Mouse (Mus musculus): ENCODE data around the gene Doc2g. TPM values are rescaled to one million over a fixed set of nuclear protein-coding genes. Genes with fewer than 3 reads are reported as not detected.
"Not testable (repeated sequence)": the region's sequence is repeated elsewhere in the genome, so short reads cannot be mapped to it uniquely, and the experiment has no call there.

Gene Doc2g
- total RNA-seq (2021), result 1 to 10 TPM in 1 of 2 experiments, under 1 TPM in 1; 0.66 to 1.2 TPM
- long read RNA-seq, experiment 1, partial matches to known transcripts, result 0 of 2 reads
- long read RNA-seq, experiment 1, other reads (novel, unspliced or antisense), result 2 of 2 reads
- long read RNA-seq, experiment 2, partial matches to known transcripts, result 0 of 5 reads
- long read RNA-seq, experiment 2, other reads (novel, unspliced or antisense), result 5 of 5 reads

DNA sequence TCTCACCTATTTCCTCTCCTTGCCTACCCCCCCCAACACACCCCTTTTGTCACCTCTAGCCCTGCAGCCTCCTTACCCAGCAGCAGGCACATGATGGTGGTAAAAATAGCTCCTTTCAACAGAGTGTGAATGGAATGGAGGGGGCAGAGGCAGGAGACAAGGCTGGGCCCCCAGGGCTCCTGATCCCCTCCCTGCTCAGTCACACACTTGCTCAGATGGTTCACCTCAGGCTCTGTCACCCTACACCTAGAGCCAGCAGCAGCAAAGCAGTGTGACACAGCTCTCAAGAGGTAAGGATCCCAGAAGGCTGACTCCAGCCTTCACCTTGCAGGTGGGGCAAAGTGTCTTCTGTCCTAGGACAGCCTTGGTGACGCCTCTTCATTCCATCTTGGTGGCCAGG lies at the start of gene Doc2g:
TSS of gene Doc2g (plus strand) at position 202 of the 400 bp plus-strand sequence.
- no peak for DNase-seq

DNA sequence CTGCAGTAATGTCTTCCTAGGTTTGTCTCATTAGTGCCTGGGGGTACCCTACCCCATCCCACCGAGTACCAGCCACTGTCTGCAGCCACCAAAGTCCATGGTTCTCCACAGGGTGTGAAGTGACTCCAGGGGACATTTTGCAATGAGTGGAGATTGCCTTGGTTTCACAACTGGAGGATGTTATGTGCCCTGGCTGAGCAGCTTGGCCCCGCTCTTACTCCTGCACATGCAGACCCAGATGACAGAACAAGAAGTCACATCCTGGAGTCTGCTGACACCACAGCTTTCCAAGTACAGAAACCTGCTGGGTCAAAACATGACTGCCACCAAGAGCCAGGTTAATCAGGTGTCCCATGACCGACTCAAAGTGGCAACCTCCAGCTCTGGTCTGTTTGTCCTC lies 48.1 kb upstream of the Doc2g start:
- DNase-seq, result no peak

DNA sequence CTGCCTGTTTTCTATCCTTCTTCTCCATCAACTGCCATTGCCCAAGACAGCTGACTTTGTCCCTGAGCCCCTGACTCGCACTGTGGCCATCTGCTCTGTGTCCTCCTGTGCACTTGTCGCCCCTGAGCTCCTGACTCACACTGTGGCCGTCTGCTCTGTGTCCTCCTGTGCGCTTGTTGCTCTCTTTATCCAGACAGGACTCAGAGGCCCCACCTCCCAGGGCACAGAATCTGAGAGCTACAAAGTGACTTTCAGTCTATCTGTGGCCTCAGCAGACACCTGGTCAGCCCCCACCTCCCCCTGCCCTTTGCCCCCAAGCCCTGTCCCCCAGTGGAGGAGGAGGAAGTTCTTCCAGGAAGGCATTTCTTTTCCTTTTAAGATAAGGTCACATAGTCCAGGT lies 47.3 kb upstream of the Doc2g start:
- no peak for DNase-seq

DNA sequence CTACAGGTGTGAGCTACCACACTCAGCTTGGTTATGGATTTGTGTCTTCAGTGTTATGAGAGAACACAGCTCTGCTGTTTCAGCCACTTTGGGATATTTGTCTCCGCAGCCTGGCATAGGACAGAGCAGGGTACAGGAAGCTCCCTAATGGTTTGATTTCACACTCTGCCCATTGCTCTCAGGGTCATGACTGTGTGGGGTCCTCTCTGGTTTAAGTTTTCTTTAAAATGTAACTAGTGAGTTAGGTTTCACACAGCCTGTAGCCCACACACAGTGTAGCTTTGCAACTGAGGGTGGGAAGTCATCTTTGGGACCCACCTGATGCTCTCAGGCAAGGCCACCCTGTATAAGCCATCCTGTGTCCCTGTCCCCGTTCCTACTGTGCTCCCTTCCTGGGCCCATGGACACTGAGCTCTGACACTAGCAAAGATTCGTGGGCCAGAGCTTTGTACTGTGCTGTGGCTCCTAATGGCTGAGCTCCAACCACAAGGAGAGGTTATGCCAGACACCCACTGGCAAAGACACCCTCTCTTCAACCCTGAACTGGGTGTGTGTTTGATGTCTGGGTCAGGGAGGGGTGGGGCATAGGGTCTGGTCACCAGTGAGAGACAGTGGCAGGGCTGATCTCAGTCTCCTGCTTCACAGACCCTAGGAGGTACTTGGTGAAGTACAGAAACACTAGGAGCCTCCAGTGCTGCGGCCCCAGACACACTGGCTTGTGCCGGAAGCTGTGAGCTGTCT lies 45.6 kb upstream of the Doc2g start:
- not testable (repeated sequence) for DNase-seq

DNA sequence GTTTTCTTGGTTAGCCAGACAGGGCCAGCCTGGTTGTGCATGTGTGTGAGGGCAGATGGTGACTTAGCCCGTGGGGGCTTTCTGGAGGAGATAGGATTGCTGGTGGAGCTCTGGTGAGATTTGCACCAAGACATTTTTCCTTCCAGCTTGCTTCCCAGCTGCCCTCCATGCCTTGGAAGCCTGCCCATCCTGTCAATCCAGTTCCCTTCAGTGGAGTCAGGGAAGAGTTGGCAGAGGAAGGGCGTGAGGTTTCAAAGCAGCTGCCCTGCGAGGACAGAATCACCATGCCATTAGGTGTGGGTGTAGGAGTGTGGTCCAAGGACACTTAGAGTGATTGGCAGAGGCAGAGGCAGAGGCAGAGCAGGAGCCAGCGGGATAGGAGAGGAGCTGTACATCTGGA lies 44.6 kb upstream of the Doc2g start, which contains the start of gene Aldh3b3:
TSS of gene Aldh3b3 (plus strand) at position 176 of the 400 bp plus-strand sequence.
- no peak for DNase-seq

DNA sequence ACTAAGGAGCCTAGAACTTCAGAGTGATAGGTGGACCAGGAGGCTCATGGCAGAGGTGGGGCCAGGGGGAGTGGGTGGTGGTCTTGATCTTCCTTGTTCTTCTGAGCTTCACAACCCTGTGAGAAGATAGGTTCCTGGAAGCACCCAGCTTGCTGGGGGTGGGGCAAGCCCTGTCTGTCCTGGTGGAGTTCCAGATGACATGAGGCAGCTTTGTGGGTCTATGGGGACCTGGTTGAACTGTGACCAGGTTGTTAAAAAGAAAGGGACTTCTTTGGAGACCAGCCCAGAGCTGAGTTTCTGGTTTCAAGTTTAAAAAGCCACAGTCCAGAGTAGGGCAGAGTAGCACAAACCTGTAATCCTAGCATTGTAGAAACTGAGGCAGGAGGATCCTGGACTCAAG lies 44.1 kb upstream of the Doc2g start:
- DNase-seq, result no peak

DNA sequence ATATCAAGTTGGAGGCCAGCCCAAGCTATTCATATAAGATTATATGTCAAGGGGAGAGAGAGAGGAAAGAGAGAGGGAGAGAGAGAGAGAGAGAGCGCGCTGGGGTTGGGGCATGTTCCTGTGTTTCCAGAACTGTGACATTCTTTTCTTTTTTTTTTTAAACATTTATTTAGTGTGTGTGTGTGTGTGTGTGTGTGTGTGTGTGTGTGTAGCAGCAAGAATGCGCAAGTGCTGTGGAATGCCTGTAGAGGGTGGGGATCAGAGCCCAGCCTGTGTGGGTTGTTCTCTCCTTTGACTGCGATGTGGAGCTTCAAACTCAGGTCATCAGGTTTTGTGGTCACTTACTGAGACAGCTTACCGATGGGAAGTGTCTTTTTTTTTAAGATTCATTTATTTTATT lies 42.9 kb upstream of the Doc2g start:
- no peak for DNase-seq

DNA sequence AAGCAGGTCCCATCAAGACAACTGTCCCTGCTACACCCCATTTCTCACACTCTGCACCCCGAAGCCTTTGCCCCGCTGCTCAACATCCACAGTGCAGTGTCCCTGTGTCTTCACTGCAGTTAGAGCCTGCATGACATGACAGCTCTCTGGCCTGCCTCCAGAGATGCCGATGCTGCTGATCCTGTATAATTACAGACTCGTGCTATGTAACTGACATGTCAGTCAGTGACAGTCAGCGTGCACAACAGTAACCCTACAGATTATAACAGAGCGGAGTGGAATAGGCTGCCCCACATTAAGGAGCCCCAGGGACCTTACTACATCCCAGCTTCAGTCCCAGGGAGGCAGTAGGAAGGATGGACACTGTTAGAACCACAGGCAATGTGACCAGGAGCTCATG lies 41.3 kb upstream of the Doc2g start:
- DNase-seq, result not testable (repeated sequence)

DNA sequence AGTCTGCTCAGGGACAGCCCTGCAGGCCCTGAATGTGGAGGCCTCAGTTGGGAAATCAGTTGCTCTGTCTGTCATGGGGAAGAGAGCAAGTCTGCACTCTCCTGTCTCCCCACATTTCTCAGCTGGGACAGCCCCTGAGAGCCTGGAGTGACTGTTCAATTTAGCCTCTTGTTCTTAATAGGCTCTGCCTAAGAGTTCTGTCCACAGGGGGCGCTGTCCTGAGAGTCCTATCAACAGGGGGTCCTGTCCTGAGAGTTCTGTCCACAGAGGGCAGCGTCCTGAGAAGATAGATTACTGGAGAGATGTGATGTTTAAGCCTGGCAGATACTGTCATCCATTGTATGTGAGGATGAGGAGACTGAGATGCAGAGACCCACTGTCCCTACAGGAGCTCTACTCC lies 40.6 kb upstream of the Doc2g start:
- DNase-seq, result peak; percentile 52

DNA sequence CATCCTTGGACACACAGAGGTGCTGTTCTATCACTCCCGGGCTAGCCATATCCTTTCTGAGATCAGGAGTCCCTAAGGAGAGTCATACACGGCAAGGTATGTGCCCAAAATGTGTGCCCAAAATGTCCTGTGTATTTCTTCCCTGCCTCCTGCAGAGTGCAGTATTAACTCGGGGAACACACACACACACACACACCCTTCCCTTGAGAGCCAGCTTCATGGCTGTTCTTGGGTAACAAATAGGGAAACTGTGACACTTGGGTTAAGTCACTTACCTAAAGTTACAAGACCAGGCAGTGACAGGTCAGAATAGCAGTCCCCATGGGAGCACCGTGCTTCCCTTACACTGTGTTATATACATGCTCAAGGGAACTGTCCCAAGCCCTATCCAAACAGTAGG lies 39.1 kb upstream of the Doc2g start:
- DNase-seq, result no peak

DNA sequence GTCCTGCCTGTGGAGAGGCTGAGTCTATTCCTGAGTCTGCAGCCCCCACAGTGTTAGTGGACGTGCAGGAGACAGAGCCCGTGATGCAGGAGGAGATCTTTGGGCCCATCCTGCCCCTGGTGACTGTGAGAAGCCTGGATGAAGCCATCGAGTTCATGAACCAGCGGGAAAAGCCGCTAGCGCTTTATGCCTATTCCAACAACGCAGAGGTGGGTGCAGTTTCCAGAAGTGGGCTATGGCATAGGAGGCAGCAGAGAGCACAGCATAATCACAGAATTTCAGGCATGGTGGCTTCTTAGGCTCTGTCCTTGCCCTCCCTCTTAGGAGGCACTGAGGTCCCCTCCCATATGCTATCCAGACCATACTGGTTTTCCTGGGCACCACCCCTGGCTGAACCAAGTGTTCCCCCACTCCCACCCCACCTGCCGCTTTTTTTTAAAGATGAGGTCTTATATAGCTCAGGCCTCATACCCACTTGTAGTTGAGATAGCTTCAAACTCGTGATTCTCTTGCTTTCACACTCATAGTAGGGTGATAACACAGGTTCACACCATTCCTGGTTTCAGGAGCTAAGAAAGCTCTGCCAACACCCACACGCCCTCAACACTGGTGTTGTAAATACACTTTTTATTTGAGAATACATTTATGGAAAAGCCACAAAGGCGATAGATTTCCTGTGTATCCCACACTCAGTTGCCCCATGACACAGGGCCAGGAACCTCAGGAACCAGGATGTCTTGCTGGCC lies 36.6 kb upstream of the Doc2g start:
- no peak for DNase-seq

DNA sequence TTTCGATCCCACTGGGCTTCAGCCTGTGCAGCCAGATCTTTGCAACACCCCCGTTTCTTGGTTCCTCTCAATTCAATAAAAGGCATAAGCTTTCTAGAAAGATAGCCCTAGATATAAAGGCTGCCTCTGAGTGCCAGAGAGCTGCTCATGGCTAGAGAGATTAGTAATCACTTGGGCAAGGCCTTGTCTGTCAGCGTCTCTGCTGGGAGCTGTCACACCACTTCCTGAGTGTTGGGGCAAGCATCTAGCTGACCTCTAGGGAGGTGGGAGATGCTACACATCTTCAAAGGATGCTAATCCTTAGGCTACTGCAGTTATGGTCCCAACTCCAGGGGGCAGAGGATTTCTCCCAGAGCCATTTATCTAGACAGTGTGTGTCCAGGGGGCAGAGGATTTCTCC lies 35.9 kb upstream of the Doc2g start:
- no peak for DNase-seq

DNA sequence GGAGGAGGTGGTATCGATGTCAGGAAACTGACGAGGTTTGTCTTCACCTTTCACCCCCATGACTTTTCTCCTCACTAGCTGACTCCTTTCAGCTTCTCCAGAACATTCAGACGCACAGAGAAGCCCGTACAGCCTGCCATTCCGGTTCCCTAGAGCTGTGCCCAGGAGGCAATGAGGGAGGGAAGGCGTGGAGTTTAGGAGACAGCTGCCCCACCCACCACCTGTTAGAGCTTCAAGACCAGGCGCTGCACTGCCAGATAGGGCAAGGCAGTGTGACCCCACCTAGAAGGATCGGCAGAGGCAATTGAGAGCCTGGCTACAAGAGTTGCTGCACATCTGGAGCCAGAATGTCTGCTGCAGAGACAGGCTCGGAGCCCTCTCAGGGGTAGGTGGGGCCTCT lies 30.9 kb upstream of the Doc2g start, which contains the start of gene Aldh3b2:
TSS of gene Aldh3b2 (plus strand) at position 100 of the 400 bp plus-strand sequence.
- no peak for DNase-seq

DNA sequence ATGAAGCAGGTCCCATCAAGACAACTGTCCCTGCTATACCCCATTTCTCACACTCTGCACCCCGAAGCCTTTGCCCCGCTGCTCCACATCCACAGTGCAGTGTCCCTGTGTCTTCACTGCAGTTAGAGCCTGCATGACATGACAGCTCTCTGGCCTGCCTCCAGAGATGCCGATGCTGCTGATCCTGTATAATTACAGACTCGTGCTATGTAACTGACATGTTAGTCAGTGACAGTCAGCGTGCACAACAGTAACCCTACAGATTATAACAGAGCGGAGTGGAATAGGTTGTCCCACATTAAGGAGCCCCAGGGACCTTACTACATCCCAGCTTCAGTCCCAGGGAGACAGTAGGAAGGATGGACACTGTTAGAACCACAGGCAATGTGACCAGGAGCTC lies 28.5 kb upstream of the Doc2g start:
- not testable (repeated sequence) for DNase-seq

DNA sequence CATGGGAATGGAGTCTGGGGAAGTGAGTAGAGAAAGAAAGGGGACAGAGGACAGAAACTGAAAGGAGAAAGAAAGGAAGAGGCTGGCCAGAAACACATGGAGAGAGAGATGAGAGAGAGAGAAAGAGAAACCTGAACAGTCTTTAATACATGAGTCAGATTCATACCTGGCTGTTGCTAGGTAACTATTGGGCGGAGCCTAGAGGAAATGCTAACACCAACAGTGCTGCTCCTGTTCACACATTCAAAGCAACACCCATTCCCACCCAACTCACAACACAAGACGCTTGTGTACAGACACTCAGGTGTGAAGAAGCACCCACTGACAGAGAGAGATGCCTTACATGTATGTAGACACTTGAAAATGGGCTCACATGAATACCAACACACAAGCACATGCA lies 27.2 kb upstream of the Doc2g start:
- DNase-seq, result no peak

DNA sequence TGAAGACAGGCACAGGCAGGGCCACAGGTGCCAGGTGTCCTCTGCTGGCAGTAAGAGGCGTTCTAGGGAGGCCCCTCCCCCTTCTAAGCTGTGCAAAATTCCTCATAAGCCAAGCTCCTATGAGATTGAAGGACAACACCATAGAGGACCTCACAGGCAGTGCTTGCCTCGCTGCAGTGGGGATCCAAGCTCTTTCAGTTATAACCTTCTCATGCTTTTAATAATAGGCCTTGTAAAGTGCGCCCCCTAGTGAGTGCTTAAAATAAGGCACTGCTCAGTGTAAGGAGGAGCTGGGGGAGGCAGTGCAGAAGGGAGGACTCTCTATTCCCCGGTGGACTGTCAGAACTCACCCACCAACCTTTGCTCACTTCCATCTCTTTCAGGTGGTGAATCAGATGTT lies 22.8 kb upstream of the Doc2g start:
- DNase-seq, result peak; percentile 79

DNA sequence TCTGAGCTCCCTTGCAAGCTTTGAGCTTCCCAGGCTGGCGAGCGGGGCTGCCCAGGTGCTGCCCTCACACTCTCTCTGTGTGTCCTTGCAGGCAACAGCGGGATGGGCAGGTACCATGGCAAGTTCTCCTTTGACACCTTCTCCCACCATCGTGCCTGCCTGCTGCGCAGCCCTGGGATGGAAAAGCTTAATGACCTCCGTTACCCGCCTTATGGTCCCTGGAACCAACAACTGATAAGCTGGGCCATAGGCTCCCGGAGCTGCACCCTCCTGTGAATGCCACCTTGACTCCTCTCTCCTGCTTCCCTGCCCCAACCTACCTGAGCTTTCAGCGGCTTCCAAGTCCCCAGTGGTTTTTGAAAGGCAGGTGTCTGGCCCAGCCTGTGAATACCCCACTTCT lies 22.2 kb upstream of the Doc2g start:
- no peak for DNase-seq

DNA sequence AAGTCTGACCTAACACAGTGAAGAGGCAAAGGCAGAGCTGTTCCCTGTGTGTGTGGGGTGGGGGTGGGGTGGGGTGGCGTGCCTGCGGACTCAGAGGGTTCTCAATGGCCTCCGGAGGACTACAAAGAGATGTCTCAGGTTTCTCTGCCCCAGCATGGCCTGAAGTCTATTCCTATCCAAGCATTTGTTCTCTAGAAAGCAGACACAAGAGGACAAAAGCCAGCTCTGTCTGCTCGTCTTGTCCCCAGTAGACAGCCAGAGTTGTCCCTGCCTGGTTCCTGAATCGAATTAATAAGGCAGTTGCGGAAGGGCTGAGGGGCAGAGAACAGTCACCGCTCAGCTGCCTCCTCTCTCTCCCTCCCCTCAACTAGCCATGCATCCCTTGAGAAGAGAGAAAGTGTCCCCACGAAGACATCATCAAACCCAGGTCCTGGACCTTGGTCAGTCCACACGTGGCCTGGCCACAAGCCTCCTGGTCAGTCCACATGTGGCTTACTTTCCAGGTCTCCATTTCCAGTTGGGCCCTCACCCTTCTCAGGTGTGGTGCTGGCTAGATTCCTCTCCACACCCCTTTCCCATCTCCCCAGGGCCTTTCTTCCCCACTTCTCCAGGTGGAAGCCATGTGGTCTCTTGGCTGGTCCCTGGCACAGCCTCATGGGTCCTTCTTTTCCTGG lies 19.4 kb upstream of the Doc2g start:
- DNase-seq, result no peak

DNA sequence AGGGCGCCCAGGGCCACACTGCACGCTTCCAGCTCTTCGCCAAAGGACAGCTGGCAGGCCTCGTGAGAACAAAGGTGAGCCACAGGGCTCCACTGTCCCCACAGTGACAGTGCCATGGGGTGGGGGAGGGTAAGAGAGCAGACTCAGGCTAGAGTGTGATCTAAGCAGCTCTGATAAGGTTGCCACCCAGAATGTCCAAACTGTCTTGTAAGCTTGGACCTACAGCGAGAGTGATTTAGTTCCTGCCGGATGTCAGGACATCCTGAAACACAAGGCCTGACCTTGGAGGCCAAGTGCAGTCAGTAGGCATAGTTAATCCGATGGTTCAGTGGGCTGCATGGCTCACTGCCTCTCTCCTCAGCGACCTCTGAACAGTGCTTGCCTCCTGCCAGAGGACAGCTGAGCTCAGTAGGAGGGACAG lies 17.8 kb upstream of the Doc2g start:
- no peak for DNase-seq

DNA sequence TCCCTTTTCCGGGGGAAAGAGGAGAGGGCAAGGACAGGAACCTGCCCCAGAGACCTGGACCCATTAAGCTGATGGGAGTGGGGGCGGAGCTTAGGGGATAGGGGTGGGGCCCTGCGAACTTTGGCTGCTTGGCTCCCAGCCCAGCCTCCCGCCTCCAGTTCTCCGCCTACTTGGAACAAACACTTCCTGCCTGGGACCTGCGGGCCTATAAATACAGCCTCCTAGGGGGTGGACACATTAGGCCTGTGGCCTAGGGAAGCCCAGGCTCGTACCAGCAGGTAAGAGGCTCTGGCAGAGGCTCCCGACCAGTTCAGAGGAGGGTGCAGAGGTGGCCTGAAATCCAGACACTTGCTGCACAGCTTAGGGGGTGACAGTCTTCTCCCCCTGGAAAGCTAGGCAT lies 16.8 kb upstream of the Doc2g start, which contains the start of gene Acy3:
TSS of gene Acy3 (plus strand) at position 237 of the 400 bp plus-strand sequence.
- DNase-seq, result peak; percentile 82

DNA sequence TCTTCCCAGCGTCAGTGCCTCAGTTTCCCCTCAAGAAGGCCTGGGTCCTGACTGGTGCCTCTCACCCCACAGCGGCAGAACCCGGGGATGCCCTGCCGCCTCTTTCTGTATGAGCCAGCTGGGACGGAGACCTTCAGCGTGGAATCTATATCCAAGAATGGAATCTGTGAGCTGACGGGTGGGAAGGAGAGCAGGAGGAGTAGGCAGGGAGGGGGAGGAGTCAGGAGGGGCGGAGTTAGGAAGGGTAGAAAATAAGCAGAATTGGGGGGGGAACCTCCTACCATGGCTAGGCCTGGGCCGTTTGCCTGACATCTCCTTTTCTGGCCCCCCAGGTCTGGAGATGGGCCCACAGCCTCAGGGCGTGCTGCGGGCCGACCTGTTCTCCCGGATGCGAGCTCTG lies 15.0 kb upstream of the Doc2g start:
- no peak for DNase-seq

DNA sequence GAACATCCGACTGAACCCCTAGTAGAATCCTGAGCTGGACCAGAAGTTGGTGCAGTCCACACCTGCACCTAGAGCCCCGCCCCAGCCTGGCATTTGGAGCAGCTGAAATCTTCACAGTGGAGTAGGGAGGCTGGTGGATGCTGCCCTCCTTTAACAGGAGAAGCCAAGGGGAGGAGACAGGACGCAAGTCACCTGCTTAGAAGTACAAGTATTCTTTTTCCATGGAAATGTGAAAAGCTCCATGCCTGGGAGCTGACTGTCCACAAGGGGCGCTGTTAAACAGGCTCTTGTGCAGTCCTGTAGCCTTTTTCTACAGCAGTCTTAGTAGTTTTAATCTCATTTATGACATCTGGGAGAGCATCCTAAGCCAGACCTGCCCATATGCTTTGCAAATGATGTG lies 14.4 kb upstream of the Doc2g start:
- DNase-seq, result no peak

DNA sequence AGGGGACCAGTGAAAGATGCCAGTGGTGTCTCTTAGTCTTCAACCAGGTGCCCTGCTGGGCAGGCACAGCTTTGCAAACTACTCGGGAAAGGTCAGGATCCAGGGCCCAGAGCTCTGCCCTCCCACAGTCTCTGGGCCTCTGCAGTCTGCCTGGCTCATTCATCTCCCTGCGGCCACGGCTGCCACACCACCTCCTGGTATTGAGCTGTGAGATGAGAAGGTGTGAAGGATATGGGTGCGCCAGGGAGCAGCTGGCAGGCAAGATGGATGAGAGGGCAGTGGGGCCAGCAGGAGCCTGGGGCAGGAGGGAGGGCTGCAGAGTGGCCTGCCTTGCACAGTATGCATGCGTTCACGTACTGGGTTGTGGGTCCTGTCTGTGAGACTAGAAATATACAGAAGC lies 12.3 kb upstream of the Doc2g start:
- no peak for DNase-seq

All from gastrocnemius, postnatal 10 days (tissue).